Mouse (Mus musculus) effector memory CD4-positive, alpha-beta T cell, adult 7 months (primary cell): ENCODE measurements around the gene Psmb4. TPM values are rescaled to one million over a fixed set of nuclear protein-coding genes. Genes with fewer than 3 reads are reported as not detected.

Source experiments
- polyA plus RNA-seq: library from polyadenylated mRNA; unstranded; fragments of 100-300 nt; shearing (Covaris generic); gene quantifications from one replicate; pipeline ENCODE4 v1.2.1, GENCODE M21; 2017

Psmb4 gene
- polyA plus RNA-seq, result 221 TPM

GRCm38 (mm10) chr3:94886316-94887224 is at the start of gene Psmb4:
Psmb4 (minus strand) TSS chr3:94886961.

DNA sequence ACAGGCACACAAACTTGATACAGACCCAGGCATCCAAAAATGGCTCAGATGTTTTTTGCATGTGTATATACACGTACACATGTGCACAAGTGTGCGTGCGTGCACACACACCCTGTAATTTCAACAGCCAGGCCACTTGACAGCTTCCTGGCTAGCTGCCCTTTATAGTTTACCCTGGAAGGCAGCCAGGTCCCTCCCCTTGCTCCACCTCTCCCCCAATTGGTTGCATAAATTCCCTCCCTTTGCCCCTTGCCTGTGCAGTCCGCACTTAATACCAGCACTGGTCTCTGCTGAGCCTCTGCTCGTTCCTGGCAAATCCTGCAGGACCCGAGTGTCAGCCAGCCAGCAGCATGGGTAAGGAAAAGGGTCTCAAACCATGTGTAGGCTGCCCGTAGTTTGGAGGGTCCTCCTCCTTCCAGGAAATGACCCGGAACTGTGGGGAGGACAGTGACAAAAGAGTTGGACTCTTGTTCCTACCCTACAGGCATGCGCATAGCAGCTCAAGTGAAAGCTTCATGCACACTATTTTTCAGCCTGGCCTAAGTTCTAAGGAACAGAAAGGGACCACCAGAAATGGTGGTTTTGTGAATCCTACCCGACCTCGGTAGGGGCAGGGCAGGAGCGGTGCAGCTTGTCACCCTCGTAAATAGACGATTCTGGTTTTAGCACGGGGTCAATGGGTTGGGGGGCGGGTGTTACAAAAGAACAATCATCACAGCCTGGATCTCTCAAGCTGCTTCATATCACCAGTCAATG is 46.2 kb upstream of the Psmb4 start, which contains the start of gene Selenbp1:
TSS of gene Selenbp1 (plus strand) at position 248 of the 756 bp plus-strand sequence.

GRCm38 (mm10) chr3:94837183-94837890 is 49.4 kb downstream of the Psmb4 start, which contains the start of gene Pogz:
Pogz (plus strand) TSS chr3:94837567.

Other genes starting within 250 kb of the Psmb4 start
- not detected for gene Gm10972, start 243.8 kb downstream of the Psmb4 start, polyA plus RNA-seq
- gene Tuft1, start 228.1 kb downstream of the Psmb4 start, polyA plus RNA-seq, result 3.3 TPM
- not detected for gene Selenbp2, start 193.4 kb downstream of the Psmb4 start, polyA plus RNA-seq
- 0.32 TPM for gene Cgn, start 100.5 kb downstream of the Psmb4 start, polyA plus RNA-seq
- 17.2 TPM for gene Pogz, start 49.4 kb downstream of the Psmb4 start, polyA plus RNA-seq
- gene Selenbp1, start 46.1 kb upstream of the Psmb4 start, polyA plus RNA-seq, result 0.55 TPM
- 15.9 TPM for gene Rfx5, start 67.1 kb upstream of the Psmb4 start, polyA plus RNA-seq
- gene Pi4kb, start 87.8 kb upstream of the Psmb4 start, polyA plus RNA-seq, result 17.4 TPM
- gene Zfp687, start 128.5 kb upstream of the Psmb4 start, polyA plus RNA-seq, result 42.4 TPM
- 289 TPM for gene Psmd4, start 155.7 kb upstream of the Psmb4 start, polyA plus RNA-seq
- gene Pip5k1a, start 220.0 kb upstream of the Psmb4 start, polyA plus RNA-seq, result 31.1 TPM
- 82.6 TPM for gene Vps72, start 224.1 kb upstream of the Psmb4 start, polyA plus RNA-seq
- gene Tmod4, start 237.5 kb upstream of the Psmb4 start, polyA plus RNA-seq, result 1.4 TPM
- gene Scnm1, start 247.1 kb upstream of the Psmb4 start, polyA plus RNA-seq, result 58.6 TPM
- gene Lysmd1, start 247.1 kb upstream of the Psmb4 start, polyA plus RNA-seq, result 29.5 TPM